In the genomic region with DNA sequence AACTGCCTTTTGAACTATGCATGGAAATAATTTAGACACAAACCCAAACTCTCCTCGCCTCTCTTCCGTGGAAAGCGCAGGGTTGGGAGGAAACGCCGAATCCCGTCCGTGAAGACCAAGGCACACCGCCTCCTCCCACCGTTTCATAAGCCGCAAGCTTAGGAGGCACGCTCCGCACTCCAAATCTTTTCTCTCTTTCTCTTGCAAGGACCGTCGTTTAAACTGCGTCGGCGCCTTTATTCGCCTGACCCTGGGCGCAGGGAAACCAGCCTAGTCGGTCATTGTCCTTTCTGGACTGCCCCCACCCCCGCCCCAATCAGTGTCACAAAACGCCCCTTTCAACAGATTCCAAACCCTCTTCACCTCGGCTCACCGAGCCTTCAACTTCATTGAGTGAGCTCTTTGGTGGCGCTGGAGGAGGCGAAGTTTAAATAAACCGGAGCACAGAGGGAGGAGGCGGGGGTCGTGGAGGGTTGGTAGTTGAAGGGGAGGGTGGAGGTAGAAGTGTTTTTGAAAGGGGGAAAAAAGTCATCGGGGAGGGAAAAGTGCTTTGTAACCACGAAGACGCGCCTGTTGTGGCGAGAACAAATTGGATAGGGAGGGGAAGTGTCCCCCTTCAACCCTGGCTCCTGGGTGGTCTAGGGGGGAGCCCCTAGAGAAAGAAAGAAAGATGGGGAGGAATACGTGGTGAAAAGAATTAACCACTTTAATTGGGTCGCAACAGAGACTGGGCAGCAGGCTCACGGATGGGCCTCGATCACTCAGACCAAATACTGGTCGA, we compare ENCODE assay signal across 12 mouse cellular contexts. TPM values are rescaled to one million over a fixed set of nuclear protein-coding genes. Genes with fewer than 3 reads are reported as not detected.
DNase-seq lines count a peak whose midpoint lies in the region; ATAC-seq lines count a peak whose summit lies in the region.
"Had no signal": no experiment of that assay in that cellular context is flagged by ENCODE, and none has a peak within 500 bp of the region (broad histone marks: within the 10 kb centered on the region; RNA-seq: fewer than 3 reads in every experiment).

No protein-coding gene starts in this region.

- peak overlapping the region; percentile 27 for H3K4me3 ChIP-seq in forebrain, embryonic 11.5 days (ENCODE audit: low read depth, low read length)
- no peak overlapping the region for H3K4me3 ChIP-seq in forebrain, embryonic 16.5 days (replicated peaks; ENCODE audit: low read length)
- H3K4me3 ChIP-seq in megakaryocyte, embryonic 14.5 days (replicated peaks): peak overlapping the region; percentile 70
- 0 out of 2 replicates have a peak overlapping the region, but pooled peaks have one; percentile 14 for H3K4me3 ChIP-seq in forebrain, embryonic 14.5 days (ENCODE audit: low read depth, low read length)
- 0 out of 2 replicates have a peak overlapping the region, but pooled peaks have one; percentile 7 for H3K4me3 ChIP-seq in midbrain, embryonic 14.5 days (replicated peaks; ENCODE audit: low read depth, low read length)

- peak overlapping the region; percentile 50 for H3K4me2 ChIP-seq in forebrain, embryonic 11.5 days (ENCODE audit: low read depth, low read length, severe bottlenecking)
- no peak overlapping the region for H3K4me2 ChIP-seq in forebrain, embryonic 16.5 days (ENCODE audit: low read length)
- H3K4me2 ChIP-seq in forebrain, embryonic 14.5 days (ENCODE audit: low read length): no peak overlapping the region
- H3K4me2 ChIP-seq in midbrain, embryonic 14.5 days (ENCODE audit: low read length): no peak overlapping the region

- H3K36me3 ChIP-seq in forebrain, embryonic 11.5 days (ENCODE audit: control insufficient read depth, insufficient read depth, low read length): no peaks in the 10 kb centered on the region
- no peaks in the 10 kb centered on the region for H3K36me3 ChIP-seq in forebrain, embryonic 16.5 days (ENCODE audit: control insufficient read depth, insufficient read depth)
- no peaks in the 10 kb centered on the region for H3K36me3 ChIP-seq in megakaryocyte, embryonic 14.5 days (replicated peaks; ENCODE audit: low read length)
- H3K36me3 ChIP-seq in forebrain, embryonic 14.5 days (ENCODE audit: control insufficient read depth, insufficient read depth, low read length): no peaks in the 10 kb centered on the region
- H3K36me3 ChIP-seq in midbrain, embryonic 14.5 days (ENCODE audit: control insufficient read depth, insufficient read depth, low read length): no peaks in the 10 kb centered on the region

- peak; percentile 72 for DNase-seq in forebrain, embryonic 11.5 days (ENCODE audit: low spot score)
- no peak for DNase-seq in forebrain, embryonic 14.5 days (ENCODE audit: low spot score)
- DNase-seq in midbrain, embryonic 14.5 days: peak; percentile 52
- no peak for DNase-seq in cerebellum, adult 9-10 months
- DNase-seq in ovary, postnatal 14 days (ENCODE audit: low spot score): no peak
- DNase-seq: gastrocnemius, postnatal 36 days had no signal

- H3K9ac ChIP-seq in forebrain, embryonic 11.5 days (ENCODE audit: low read length): no peak overlapping the region
- H3K9ac ChIP-seq in forebrain, embryonic 16.5 days (replicated peaks; ENCODE audit: low read depth, low read length): no peak overlapping the region
- H3K9ac ChIP-seq in forebrain, embryonic 14.5 days (ENCODE audit: low read length): no peak overlapping the region
- no peak overlapping the region for H3K9ac ChIP-seq in midbrain, embryonic 14.5 days (replicated peaks; ENCODE audit: low read length)

- peaks cover 20% of the 10 kb centered on the region; the same call in 1 of the 2 replicates for H3K4me1 ChIP-seq in forebrain, embryonic 11.5 days (replicated peaks; ENCODE audit: control insufficient read depth, insufficient read depth, low read length)
- peaks cover 9% of the 10 kb centered on the region for H3K4me1 ChIP-seq in forebrain, embryonic 16.5 days (replicated peaks; ENCODE audit: control insufficient read depth, insufficient read depth, low read length)
- peaks cover 36% of the 10 kb centered on the region for H3K4me1 ChIP-seq in megakaryocyte, embryonic 14.5 days
- H3K4me1 ChIP-seq in forebrain, embryonic 14.5 days (ENCODE audit: control insufficient read depth, insufficient read depth, low read length): 0 out of 2 replicates have a peak, but pooled peaks cover 2% of the 10 kb centered on the region
- 0 out of 2 replicates have a peak, but pooled peaks cover 5% of the 10 kb centered on the region for H3K4me1 ChIP-seq in midbrain, embryonic 14.5 days (ENCODE audit: control insufficient read depth, insufficient read depth, low read length)

- H3K27ac ChIP-seq in forebrain, embryonic 11.5 days (ENCODE audit: low read depth, low read length): no peak overlapping the region
- H3K27ac ChIP-seq in forebrain, embryonic 16.5 days (ENCODE audit: low read length): no peak overlapping the region
- H3K27ac ChIP-seq in forebrain, embryonic 14.5 days (ENCODE audit: low read depth, low read length): no peak overlapping the region
- H3K27ac ChIP-seq in midbrain, embryonic 14.5 days (replicated peaks; ENCODE audit: low read depth, low read length): no peak overlapping the region

- peaks cover 89% of the 10 kb centered on the region for H3K27me3 ChIP-seq in forebrain, embryonic 11.5 days (ENCODE audit: control insufficient read depth, insufficient read depth, low read length)
- peaks cover 85% of the 10 kb centered on the region for H3K27me3 ChIP-seq in forebrain, embryonic 16.5 days (replicated peaks; ENCODE audit: control insufficient read depth, insufficient read depth, low read length)
- H3K27me3 ChIP-seq in megakaryocyte, embryonic 14.5 days (replicated peaks): peaks cover 98% of the 10 kb centered on the region
- peaks cover 95% of the 10 kb centered on the region for H3K27me3 ChIP-seq in forebrain, embryonic 14.5 days (replicated peaks; ENCODE audit: control insufficient read depth, insufficient read depth, low read length)
- peaks cover 99% of the 10 kb centered on the region for H3K27me3 ChIP-seq in midbrain, embryonic 14.5 days (ENCODE audit: control insufficient read depth, insufficient read depth, low read length)

- WGBS in forebrain, embryonic 11.5 days: under 1% methylated on average over 39 of the region's 39 CpGs
- under 1% methylated on average over 39 of the region's 39 CpGs for WGBS in forebrain, embryonic 16.5 days
- under 1% methylated on average over 39 of the region's 39 CpGs for WGBS in forebrain, embryonic 14.5 days
- WGBS in midbrain, embryonic 14.5 days: under 1% methylated on average over 39 of the region's 39 CpGs

- peak; percentile 57 for ATAC-seq in forebrain, embryonic 11.5 days (replicated peaks; ENCODE audit: low FRiP score)
- no peak for ATAC-seq in forebrain, embryonic 16.5 days
- ATAC-seq in megakaryocyte, adult 5-6 weeks (ENCODE audit: poor library complexity, severe bottlenecking): no peak
- ATAC-seq in forebrain, embryonic 14.5 days: no peak
- no peak for ATAC-seq in midbrain, embryonic 14.5 days (ENCODE audit: low FRiP score, low TSS enrichment)
- ATAC-seq: lung, postnatal 0 days; Patski had no signal

- H3K9me3 ChIP-seq in forebrain, embryonic 11.5 days (ENCODE audit: control insufficient read depth, low read length): no peaks in the 10 kb centered on the region
- H3K9me3 ChIP-seq in forebrain, embryonic 16.5 days (ENCODE audit: control insufficient read depth, low read length): no peaks in the 10 kb centered on the region
- H3K9me3 ChIP-seq in megakaryocyte, embryonic 14.5 days: peaks cover 14% of the 10 kb centered on the region; the same call in 1 of the 2 replicates
- H3K9me3 ChIP-seq in forebrain, embryonic 14.5 days (replicated peaks; ENCODE audit: control insufficient read depth, low read length): no peaks in the 10 kb centered on the region
- no peaks in the 10 kb centered on the region for H3K9me3 ChIP-seq in midbrain, embryonic 14.5 days (ENCODE audit: control insufficient read depth, low read length)

RNA-seq across cellular contexts. Expression of gene Foxd2, which starts 5.8 kb away (rescaled TPM):
- 1.1 and 1.6 TPM in 2 replicates for polyA plus RNA-seq in forebrain, embryonic 11.5 days (2014; fragmentation: Nextera tagmentation; extraction: Ambion mirVana)
- 0.15 TPM in 2 replicates for polyA plus RNA-seq in forebrain, embryonic 16.5 days (2015; fragmentation: Nextera tagmentation; extraction: Ambion mirVana)
- 1.9 and 5.8 TPM in 2 replicates for polyA plus RNA-seq in megakaryocyte, embryonic 14.5 days (2012; ENCODE audit: insufficient read depth, low replicate concordance)
- 0.42 and 0.66 TPM in 2 replicates for total RNA-seq in megakaryocyte, adult 5-6 weeks (2015)
- 0.66 and 0.77 TPM in 2 replicates for total RNA-seq in megakaryocyte, adult 5-6 weeks (2017)
- polyA plus RNA-seq in forebrain, embryonic 14.5 days (2014; fragmentation: Nextera tagmentation; extraction: Ambion mirVana): 0.27 and 0.38 TPM in 2 replicates
- polyA plus RNA-seq in midbrain, embryonic 14.5 days (2014; fragmentation: Nextera tagmentation; extraction: Ambion mirVana): 0.11 and 0.54 TPM in 2 replicates

RNA-seq across cellular contexts. Expression of gene Foxe3, which starts 23.0 kb away (rescaled TPM):
- 0.29 and 0.32 TPM in 2 replicates for polyA plus RNA-seq in forebrain, embryonic 11.5 days (2014; fragmentation: Nextera tagmentation; extraction: Ambion mirVana)
- not detected in 2 replicates for polyA plus RNA-seq in forebrain, embryonic 16.5 days (2015; fragmentation: Nextera tagmentation; extraction: Ambion mirVana)
- polyA plus RNA-seq in megakaryocyte, embryonic 14.5 days (2012; ENCODE audit: insufficient read depth, low replicate concordance): not detected in 2 replicates
- total RNA-seq in megakaryocyte, adult 5-6 weeks (2015): not detected in 2 replicates
- total RNA-seq in megakaryocyte, adult 5-6 weeks (2017): not detected in 2 replicates
- not detected in 2 replicates for polyA plus RNA-seq in forebrain, embryonic 14.5 days (2014; fragmentation: Nextera tagmentation; extraction: Ambion mirVana)
- not detected in 2 replicates for polyA plus RNA-seq in midbrain, embryonic 14.5 days (2014; fragmentation: Nextera tagmentation; extraction: Ambion mirVana)
- total RNA-seq: gastrocnemius, postnatal 36 days had no signal
- polyA plus RNA-seq: large intestine, adult 2 months; lung, postnatal 0 days; Patski had no signal

Comparison
In these comparisons a context has a peak if more than half of its experiments do, and no peak if none do; other contexts are left out.
1. DNase-seq: peak in forebrain, embryonic 11.5 days (single experiment) and midbrain, embryonic 14.5 days (single experiment); none in forebrain, embryonic 14.5 days (single experiment), cerebellum, adult 9-10 months (single experiment) and ovary, postnatal 14 days (single experiment).